Mouse (Mus musculus): Measurements from ENCODE around the gene Kif23.

DNA sequence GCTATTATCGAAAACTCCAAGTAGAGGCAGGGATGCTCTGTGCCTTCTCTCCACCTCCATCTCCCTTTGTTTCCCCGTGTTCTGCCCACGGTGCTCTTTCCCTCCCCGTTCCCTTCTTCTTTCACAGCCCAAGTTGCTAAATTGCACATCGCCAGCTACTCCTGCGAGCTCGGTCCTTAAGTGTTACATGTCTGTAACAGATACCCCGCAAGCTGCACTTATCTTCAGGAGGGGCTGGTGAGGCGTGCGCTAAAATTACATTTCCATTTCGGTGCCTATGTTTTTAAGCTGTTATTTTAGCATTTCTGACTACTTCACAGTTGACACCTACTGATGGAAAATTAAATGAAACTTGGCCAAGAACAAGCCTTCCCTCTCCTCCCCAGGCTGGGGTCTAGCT is 78.9 kb downstream of the Kif23 start:
- TF ChIP-seq EP300 (IDR thresholded peaks at IDR 0.05; ENCODE audit: insufficient read depth, low read depth, low read length) (no peak), CTCF (IDR thresholded peaks at IDR 0.05) (no peak), POLR2A (IDR thresholded peaks at IDR 0.05; ENCODE audit: insufficient read depth, low read depth, low read length) (no peak)
